Mouse (Mus musculus): ENCODE measurements at regions not wholly inside any gene's neighbourhood (a gene's known extent, or its start where the extent isn't known, plus 50 kb on each side); places are given as distances from the start of the nearest gene placed in this dataset.

DNA sequence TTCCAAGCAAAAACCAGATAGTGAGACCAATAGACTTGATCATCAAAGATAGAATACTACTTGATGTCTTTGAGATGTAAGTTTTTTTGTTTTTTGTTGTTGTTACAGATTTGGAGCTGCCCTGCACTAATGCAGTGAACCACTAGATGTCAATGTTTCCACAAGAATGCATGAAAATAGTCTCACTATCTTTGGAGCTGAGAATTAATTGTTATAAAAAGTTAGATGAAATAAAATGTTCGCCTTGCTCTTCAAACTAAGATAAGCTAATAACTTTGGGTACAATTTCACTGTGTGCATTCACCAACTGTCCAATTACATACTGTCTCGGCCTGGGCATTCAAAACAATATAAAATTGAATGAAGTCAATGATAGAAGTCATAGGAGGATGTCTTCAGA, 223.2 kb upstream of the Agtr1b start:
- DNase-seq (ENCODE audit: low spot score in 2 of 2), result no peak

GRCm38 (mm10) chr3:20551563-20551962, 184.6 kb upstream of the Agtr1b start:
- DNase-seq (ENCODE audit: low spot score in 2 of 2), result no peak

DNA sequence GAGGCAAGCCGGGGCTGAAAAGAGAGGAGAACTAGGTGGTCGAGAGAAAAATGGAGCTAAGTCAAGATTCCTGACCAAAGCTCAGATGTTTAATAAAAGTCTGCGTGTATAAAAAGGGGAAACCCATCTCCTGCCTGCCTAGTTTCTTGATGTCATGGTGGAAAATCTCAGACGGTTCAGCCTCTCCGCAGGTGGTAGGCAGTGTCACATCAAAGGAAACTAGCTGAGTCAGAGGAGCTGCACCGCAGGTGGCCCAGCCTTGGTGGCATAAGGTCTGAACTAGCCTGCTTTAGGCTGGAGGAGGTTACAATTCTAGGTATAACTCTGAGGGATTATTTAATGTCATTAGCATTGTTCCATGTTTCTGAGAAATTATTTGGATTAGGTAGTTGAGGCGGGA, 177.0 kb upstream of the Agtr1b start:
- DNase-seq (ENCODE audit: low spot score in 2 of 2), result no peak

DNA sequence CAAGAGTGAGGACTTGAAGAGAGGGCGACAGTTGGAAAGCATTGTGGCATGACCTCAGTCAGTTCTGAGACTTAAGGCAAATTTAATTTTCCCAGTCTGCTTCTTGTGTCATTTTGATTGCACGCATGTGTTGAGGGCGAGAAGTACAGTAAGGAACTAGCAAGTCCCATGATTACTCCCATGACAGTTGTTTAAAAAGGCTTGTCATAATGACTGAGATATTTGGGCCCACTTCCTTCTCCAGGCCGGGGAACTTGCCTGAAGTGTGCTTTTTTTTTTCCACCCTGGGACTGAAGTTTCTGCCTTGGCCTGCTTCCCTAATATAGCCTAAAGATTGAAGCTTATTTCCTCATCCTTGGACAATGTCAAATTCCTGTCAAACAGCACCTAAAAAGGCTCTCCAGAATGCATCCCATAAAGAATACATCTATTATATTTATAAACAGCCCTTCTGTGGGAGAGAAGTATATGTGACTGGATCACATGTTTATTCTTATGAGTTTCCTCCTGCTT, 171.6 kb upstream of the Agtr1b start:
- DNase-seq (ENCODE audit: low spot score in 2 of 2), result no peak

GRCm38 (mm10) chr3:20520738-20521137, 153.8 kb upstream of the Agtr1b start:
- no peak for DNase-seq (ENCODE audit: low spot score in 2 of 2)

DNA sequence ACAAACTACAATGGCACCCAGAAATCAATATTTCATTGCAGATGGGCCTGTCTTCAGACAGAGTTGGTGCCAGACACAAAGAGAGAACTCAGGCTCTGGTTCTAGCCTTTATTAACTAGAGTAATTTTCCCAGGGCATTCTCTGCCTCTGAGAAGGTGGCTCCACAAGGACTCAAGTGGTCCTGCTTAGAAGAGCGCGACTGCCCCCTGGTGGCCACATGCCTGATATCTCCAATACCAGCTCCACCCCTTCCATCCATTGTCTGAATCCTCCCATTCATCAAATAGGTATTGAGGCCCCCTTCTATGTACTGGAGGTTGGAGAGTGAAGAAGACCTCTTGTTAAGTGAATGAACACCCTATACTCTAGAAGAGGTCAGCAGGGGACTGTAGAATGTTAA, 142.2 kb upstream of the Agtr1b start:
- peak; percentile 62 to 75 for DNase-seq (ENCODE audit: low spot score in 2 of 2)

DNA sequence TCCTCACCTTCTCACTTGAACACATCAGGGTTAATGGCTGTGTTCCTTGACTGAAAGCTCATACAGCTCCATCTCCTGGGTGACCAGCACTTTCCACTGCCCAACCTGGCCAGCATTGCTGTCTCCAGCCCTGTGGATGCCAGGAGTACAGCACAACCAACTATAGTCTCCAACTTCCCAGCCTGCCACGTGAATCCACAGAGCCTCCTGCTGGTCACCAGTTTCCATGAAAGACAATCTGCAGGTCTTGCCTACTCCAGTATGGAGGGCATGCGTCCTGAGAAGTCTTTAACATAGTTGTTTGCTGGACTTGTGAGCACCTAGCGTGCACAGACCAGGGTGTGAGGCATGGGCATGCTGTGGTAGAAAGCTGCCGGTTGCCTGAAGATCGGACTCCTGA, 138.6 kb upstream of the Agtr1b start:
- peak in 1 of 2 experiments; percentile 13 for DNase-seq (ENCODE audit: low spot score in 2 of 2)
